Mouse (Mus musculus) hindbrain, embryonic 15.5 days (tissue): ENCODE measurements around the gene Chid1. TPM values are rescaled to one million over a fixed set of nuclear protein-coding genes. Genes with fewer than 3 reads are reported as not detected.
A peak's percentile ranks its signal among the peaks of the same experiment; 100 is the strongest.

Experiments used
- ATAC-seq: fragments of 200-750 bp; cut with Nextera tagmentation; 2 replicates; pipeline ENCODE4 v1.8.0; 2017; ENCODE audit warnings: low read depth, moderate number of reproducible peaks, moderate TSS enrichment; ENCODE audit not compliant: low FRiP score
- H3K27ac ChIP-seq: fragments of 300-500 bp; sonication (generic); replicated peaks from 2 replicates; pipeline ENCODE4 v1.5.1; 2015; ENCODE audit warnings: mild to moderate bottlenecking, inconsistent platforms
- H3K27me3 ChIP-seq: fragments of 300-500 bp; sonication (generic); 2 replicates; pipeline ENCODE4 v1.6.1; 2015; ENCODE audit warnings: control low read depth, inconsistent platforms
- H3K36me3 ChIP-seq: fragments of 300-500 bp; sonication (generic); 2 replicates; pipeline ENCODE4 v1.6.1; 2015; ENCODE audit warnings: control low read depth, inconsistent platforms
- H3K4me1 ChIP-seq: fragments of 300-500 bp; sonication (generic); replicated peaks from 2 replicates; pipeline ENCODE4 v1.6.1; 2015; ENCODE audit warnings: control low read depth, inconsistent platforms
- H3K4me2 ChIP-seq: fragments of 300-500 bp; sonication (generic); 2 replicates; pipeline ENCODE4 v1.6.1; 2015; ENCODE audit warnings: moderate library complexity, mild to moderate bottlenecking, inconsistent platforms
- H3K4me3 ChIP-seq: fragments of 300-500 bp; sonication (generic); 2 replicates; pipeline ENCODE4 v1.5.1; 2015; ENCODE audit warnings: mild to moderate bottlenecking, inconsistent platforms
- H3K9ac ChIP-seq: fragments of 300-500 bp; sonication (generic); 2 replicates; pipeline ENCODE4 v1.6.1; 2015; ENCODE audit warnings: inconsistent platforms
- H3K9me3 ChIP-seq: fragments of 300-500 bp; sonication (generic); 2 replicates; pipeline ENCODE4 v1.6.1; 2016; ENCODE audit warnings: control low read depth, inconsistent platforms
- WGBS: fragments of 180-500 bp; shearing (Covaris S2); methylation state at CpG from one replicate; pipeline ENCODE4 v1.1.7; 2015; 5-methylcytosine and 5-hydroxymethylcytosine counted together
- polyA plus RNA-seq: library from polyadenylated mRNA; unstranded; fragments of >200 nt; fragmentation: Nextera tagmentation; extraction: Ambion mirVana; gene quantifications from 2 replicates; pipeline ENCODE4 v1.2.1, GENCODE M21; 2015

Chid1 gene
- polyA plus RNA-seq: 48.2 and 49.0 TPM in 2 replicates

GRCm38 (mm10) chr7:141539556-141540311 lies at the start of gene Chid1:
Gene Chid1 (minus strand): TSS chr7:141539857.
- ATAC-seq: peak; percentile 98
- 1% methylated on average over 46 of the region's 46 CpGs for WGBS
- Histone ChIP-seq H3K9ac (peak within 1 kb of the TSS; percentile 64), H3K9me3 (no peaks in the 10 kb centered on the region), H3K4me3 (peak within 1 kb of the TSS; percentile 64), H3K27me3 (no peaks in the 10 kb centered on the region), H3K4me1 (peaks cover 21% of the 10 kb centered on the region), H3K27ac (peak within 1 kb of the TSS; percentile 87), H3K4me2 (peak within 1 kb of the TSS; percentile 77), H3K36me3 (no peaks in the 10 kb centered on the region)

GRCm38 (mm10) chr7:141588890-141589289 lies 49.2 kb upstream of the Chid1 start:
- Histone ChIP-seq H3K27ac (no peak overlapping the region), H3K27me3 (no peaks in the 10 kb centered on the region), H3K36me3 (peaks cover 25% of the 10 kb centered on the region), H3K9me3 (no peaks in the 10 kb centered on the region), H3K9ac (no peak overlapping the region), H3K4me3 (no peak overlapping the region), H3K4me2 (no peak overlapping the region), H3K4me1 (no peaks in the 10 kb centered on the region)
- WGBS: 92% methylated on average over 6 of the region's 6 CpGs
- no peak for ATAC-seq

GRCm38 (mm10) chr7:141585881-141586280 lies 46.2 kb upstream of the Chid1 start:
- Histone ChIP-seq H3K9me3 (no peaks in the 10 kb centered on the region), H3K4me1 (0 out of 2 replicates have a peak, but pooled peaks cover 3% of the 10 kb centered on the region), H3K27ac (no peak overlapping the region), H3K4me3 (no peak overlapping the region), H3K27me3 (no peaks in the 10 kb centered on the region), H3K36me3 (peaks cover 19% of the 10 kb centered on the region), H3K4me2 (no peak overlapping the region), H3K9ac (no peak overlapping the region)
- ATAC-seq: no peak
- 75% methylated on average over 1 of the region's 1 CpGs for WGBS

GRCm38 (mm10) chr7:141585288-141585687 lies 45.6 kb upstream of the Chid1 start:
- WGBS: 92% methylated on average over 4 of the region's 4 CpGs
- no peaks in the 10 kb centered on the region for H3K27me3 ChIP-seq

GRCm38 (mm10) chr7:141584048-141584841 lies 44.6 kb upstream of the Chid1 start:
- WGBS: 89% methylated on average over 4 of the region's 5 CpGs
- ATAC-seq: no peak
- Histone ChIP-seq H3K36me3 (peaks cover 6% of the 10 kb centered on the region; the same call in 1 of the 2 replicates), H3K9me3 (no peaks in the 10 kb centered on the region), H3K9ac (no peak overlapping the region), H3K27me3 (no peaks in the 10 kb centered on the region), H3K27ac (no peak overlapping the region), H3K4me3 (no peak overlapping the region), H3K4me1 (0 out of 2 replicates have a peak, but pooled peaks cover 3% of the 10 kb centered on the region), H3K4me2 (no peak overlapping the region)

More at GRCm38 (mm10) chr7:141585288-141585687, 45.6 kb upstream of the Chid1 start:
- no peak overlapping the region for H3K4me3 ChIP-seq
- no peak overlapping the region for H3K27ac ChIP-seq
- peaks cover 13% of the 10 kb centered on the region for H3K36me3 ChIP-seq
- H3K9me3 ChIP-seq: no peaks in the 10 kb centered on the region
- 0 out of 2 replicates have a peak, but pooled peaks cover 3% of the 10 kb centered on the region for H3K4me1 ChIP-seq
- H3K9ac ChIP-seq: no peak overlapping the region
- no peak for ATAC-seq
- no peak overlapping the region for H3K4me2 ChIP-seq

- H3K27ac ChIP-seq: no peak overlapping the region
- H3K4me3 ChIP-seq: no peak overlapping the region
- no peak overlapping the region for H3K4me2 ChIP-seq
- H3K4me1 ChIP-seq: 0 out of 2 replicates have a peak, but pooled peaks cover 3% of the 10 kb centered on the region
- H3K9me3 ChIP-seq: no peaks in the 10 kb centered on the region
- H3K36me3 ChIP-seq: no peaks in the 10 kb centered on the region
- WGBS: 69% methylated on average over 7 of the region's 7 CpGs
- H3K9ac ChIP-seq: no peak overlapping the region
- H3K27me3 ChIP-seq: no peaks in the 10 kb centered on the region
- ATAC-seq: no peak
These were observed 41.7 kb upstream of the Chid1 start for GRCm38 (mm10) chr7:141581323-141581722.

- 95% methylated on average over 2 of the region's 2 CpGs for WGBS
- H3K27me3 ChIP-seq: no peaks in the 10 kb centered on the region
- no peak for ATAC-seq
- H3K9me3 ChIP-seq: no peaks in the 10 kb centered on the region
- H3K9ac ChIP-seq: no peak overlapping the region
- no peak overlapping the region for H3K27ac ChIP-seq
- H3K36me3 ChIP-seq: no peaks in the 10 kb centered on the region
- H3K4me3 ChIP-seq: no peak overlapping the region
- no peak overlapping the region for H3K4me2 ChIP-seq
- 0 out of 2 replicates have a peak, but pooled peaks cover 3% of the 10 kb centered on the region for H3K4me1 ChIP-seq
These were observed 39.3 kb upstream of the Chid1 start for GRCm38 (mm10) chr7:141578943-141579342.

GRCm38 (mm10) chr7:141578511-141578910 lies 38.9 kb upstream of the Chid1 start:
- Histone ChIP-seq H3K9me3 (no peaks in the 10 kb centered on the region), H3K4me1 (0 out of 2 replicates have a peak, but pooled peaks cover 3% of the 10 kb centered on the region), H3K4me2 (no peak overlapping the region), H3K4me3 (no peak overlapping the region), H3K36me3 (no peaks in the 10 kb centered on the region), H3K9ac (no peak overlapping the region), H3K27me3 (no peaks in the 10 kb centered on the region), H3K27ac (no peak overlapping the region)
- 100% methylated on average over 1 of the region's 1 CpGs for WGBS
- no peak for ATAC-seq

- Histone ChIP-seq H3K9ac (no peak overlapping the region), H3K4me2 (no peak overlapping the region), H3K4me3 (no peak overlapping the region), H3K4me1 (0 out of 2 replicates have a peak, but pooled peaks cover 3% of the 10 kb centered on the region), H3K9me3 (no peaks in the 10 kb centered on the region), H3K27ac (no peak overlapping the region), H3K27me3 (no peaks in the 10 kb centered on the region), H3K36me3 (no peaks in the 10 kb centered on the region)
- ATAC-seq: no peak
- 89% methylated on average over 3 of the region's 3 CpGs for WGBS
These were observed 38.1 kb upstream of the Chid1 start for GRCm38 (mm10) chr7:141577801-141578200.

- H3K4me1 ChIP-seq: no peaks in the 10 kb centered on the region
- no peak overlapping the region for H3K4me3 ChIP-seq
- no peaks in the 10 kb centered on the region for H3K36me3 ChIP-seq
- H3K9ac ChIP-seq: no peak overlapping the region
- WGBS: 98% methylated on average over 3 of the region's 3 CpGs
- no peak for ATAC-seq
- H3K9me3 ChIP-seq: no peaks in the 10 kb centered on the region
- H3K4me2 ChIP-seq: no peak overlapping the region
- H3K27me3 ChIP-seq: no peaks in the 10 kb centered on the region
- H3K27ac ChIP-seq: no peak overlapping the region
These were observed 35.8 kb upstream of the Chid1 start for GRCm38 (mm10) chr7:141575481-141575880.

GRCm38 (mm10) chr7:141574041-141574440 lies 34.4 kb upstream of the Chid1 start:
- Histone ChIP-seq H3K27me3 (no peaks in the 10 kb centered on the region), H3K4me3 (no peak overlapping the region), H3K4me1 (no peaks in the 10 kb centered on the region), H3K9ac (no peak overlapping the region), H3K27ac (no peak overlapping the region), H3K4me2 (no peak overlapping the region), H3K36me3 (no peaks in the 10 kb centered on the region), H3K9me3 (no peaks in the 10 kb centered on the region)
- ATAC-seq: no peak
- WGBS: 93% methylated on average over 3 of the region's 3 CpGs
